Mouse (Mus musculus): Measurements from ENCODE around the gene Pth1r. TPM values are rescaled to one million over a fixed set of nuclear protein-coding genes. Genes with fewer than 3 reads are reported as not detected.
A peak's percentile ranks its signal among the peaks of the same experiment; 100 is the strongest.

Pth1r gene
- total and polyA plus RNA-seq, 2 experiments from 2014 or later = 7.8 to 11.4 TPM

DNA sequence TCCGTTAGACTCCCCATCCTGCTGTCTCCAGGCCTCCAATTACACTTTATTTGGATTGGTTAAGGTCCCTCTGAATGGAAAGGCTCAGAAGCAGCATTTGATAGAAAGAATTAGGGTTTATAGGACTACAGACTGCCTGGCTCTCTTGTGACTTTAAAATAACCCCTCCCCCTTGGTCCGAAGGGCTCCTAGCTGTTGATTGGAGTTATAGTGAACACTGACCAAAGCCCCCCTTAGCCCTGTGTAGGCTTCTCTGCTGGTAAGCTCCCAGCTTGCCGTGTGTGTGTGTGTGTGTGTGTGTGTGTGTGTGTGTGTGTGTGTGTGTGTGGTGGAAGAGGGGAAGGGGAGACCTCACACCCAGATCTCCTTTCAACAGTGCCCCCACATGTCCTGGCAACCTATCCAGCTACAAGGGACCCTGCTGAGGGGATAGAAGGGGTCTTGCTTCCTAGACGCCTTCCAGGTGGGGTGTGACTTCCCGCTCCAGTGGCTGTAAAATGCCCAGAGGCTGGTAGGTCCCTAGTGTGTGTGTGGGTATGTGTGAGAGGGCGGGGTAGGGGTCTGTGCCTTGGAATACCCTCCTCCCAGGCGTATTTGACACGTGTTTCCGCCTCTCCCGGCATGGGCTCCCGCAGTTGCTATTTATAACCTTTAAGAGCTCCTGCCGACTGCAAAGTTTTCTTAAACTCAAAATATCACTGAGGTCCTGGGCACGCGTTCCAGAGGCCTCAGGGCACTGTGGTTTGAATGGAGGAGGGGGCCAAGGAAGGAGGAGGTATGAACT, 3.7 kb upstream of the Pth1r start:
- WGBS = 45% methylated on average over 14 of the region's 14 CpGs
- no peak overlapping the region for H3K4me3 ChIP-seq (ENCODE audit: low read depth, low read length)
- ATAC-seq (no peak), DNase-seq (no peak)
- H3K36me3 ChIP-seq (ENCODE audit: insufficient read depth) = no peaks in the 10 kb centered on the region
- H3K9me3 ChIP-seq (ENCODE audit: low read length) = no peaks in the 10 kb centered on the region
- no peak overlapping the region for H3K9ac ChIP-seq
- no peaks in the 10 kb centered on the region for H3K27me3 ChIP-seq (ENCODE audit: insufficient read depth, low read length)
- no peaks in the 10 kb centered on the region for H3K4me1 ChIP-seq (ENCODE audit: insufficient read depth)
- no peak overlapping the region for H3K27ac ChIP-seq (ENCODE audit: low read depth, low read length)
- TF ChIP-seq CTCF (IDR thresholded peaks at IDR 0.05; ENCODE audit: low read depth) = no peak
- no peak overlapping the region for H3K4me2 ChIP-seq (ENCODE audit: low read depth)

DNA sequence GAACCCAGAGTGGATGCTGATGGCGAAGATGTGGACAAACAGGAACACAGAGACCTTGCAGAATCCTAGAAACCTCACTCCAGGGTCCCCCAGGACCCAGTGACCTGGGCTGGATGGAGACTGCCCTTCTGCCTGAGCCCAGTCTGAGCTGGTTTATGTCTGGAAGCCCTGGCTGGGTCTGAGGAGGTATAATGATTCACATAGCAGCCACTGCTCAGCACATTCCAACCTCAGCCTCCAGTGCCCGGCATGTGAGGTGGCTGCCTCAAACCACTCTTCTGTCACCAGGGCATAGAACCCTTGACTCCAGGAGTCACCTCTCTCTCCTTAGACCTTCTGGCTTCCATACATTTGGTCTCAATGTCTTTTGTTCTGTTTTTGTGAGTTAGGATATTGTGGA, 1.5 kb upstream of the Pth1r start:
- DNase-seq (no peak), ATAC-seq (no peak)
- Histone ChIP-seq H3K36me3 (ENCODE audit: insufficient read depth) (no peaks in the 10 kb centered on the region), H3K9me3 (ENCODE audit: low read length) (no peaks in the 10 kb centered on the region), H3K4me3 (ENCODE audit: low read depth, low read length) (no peak overlapping the region), H3K27ac (ENCODE audit: low read depth, low read length) (no peak overlapping the region), H3K4me1 (ENCODE audit: insufficient read depth) (no peaks in the 10 kb centered on the region), H3K9ac (no peak overlapping the region), H3K27me3 (ENCODE audit: insufficient read depth, low read length) (peaks cover 11% of the 10 kb centered on the region), H3K4me2 (ENCODE audit: low read depth) (no peak overlapping the region)
- no peak for TF ChIP-seq CTCF (IDR thresholded peaks at IDR 0.05; ENCODE audit: low read depth)
- 78% methylated on average over 2 of the region's 2 CpGs for WGBS

DNA sequence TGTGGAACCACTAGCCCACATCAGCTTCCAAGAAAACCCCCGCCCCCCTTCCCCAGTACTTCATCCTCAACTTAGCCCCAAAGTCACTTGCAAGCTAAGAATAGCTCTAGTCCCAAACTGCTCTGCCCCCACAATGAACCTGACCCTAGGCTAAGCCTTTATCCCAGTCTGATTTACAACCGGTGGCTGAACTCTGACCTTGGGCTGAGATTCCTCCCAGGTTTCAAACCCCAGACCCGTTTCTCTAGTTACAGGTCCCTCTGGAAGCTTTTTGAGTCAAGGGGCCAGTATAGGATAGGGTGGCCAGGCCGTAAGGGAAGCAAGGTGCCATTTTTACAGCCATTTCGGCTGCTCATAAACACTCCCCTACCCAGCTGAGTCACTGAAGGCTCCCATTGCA, 707 bp downstream of the Pth1r start:
- DNase-seq (no peak), ATAC-seq (no peak)
- H3K36me3 ChIP-seq (ENCODE audit: insufficient read depth) = no peaks in the 10 kb centered on the region
- no peak overlapping the region for H3K9ac ChIP-seq
- H3K27me3 ChIP-seq (ENCODE audit: insufficient read depth, low read length) = peaks cover 25% of the 10 kb centered on the region
- no peak overlapping the region for H3K4me2 ChIP-seq (ENCODE audit: low read depth)
- H3K4me1 ChIP-seq (ENCODE audit: insufficient read depth) = 0 out of 2 replicates have a peak, but pooled peaks cover 2% of the 10 kb centered on the region
- H3K4me3 ChIP-seq (ENCODE audit: low read depth, low read length) = no peak overlapping the region
- TF ChIP-seq CTCF (IDR thresholded peaks at IDR 0.05; ENCODE audit: low read depth) = no peak
- H3K9me3 ChIP-seq (ENCODE audit: low read length) = no peaks in the 10 kb centered on the region
- H3K27ac ChIP-seq (ENCODE audit: low read depth, low read length) = no peak overlapping the region
- WGBS = 47% methylated on average over 5 of the region's 5 CpGs

DNA sequence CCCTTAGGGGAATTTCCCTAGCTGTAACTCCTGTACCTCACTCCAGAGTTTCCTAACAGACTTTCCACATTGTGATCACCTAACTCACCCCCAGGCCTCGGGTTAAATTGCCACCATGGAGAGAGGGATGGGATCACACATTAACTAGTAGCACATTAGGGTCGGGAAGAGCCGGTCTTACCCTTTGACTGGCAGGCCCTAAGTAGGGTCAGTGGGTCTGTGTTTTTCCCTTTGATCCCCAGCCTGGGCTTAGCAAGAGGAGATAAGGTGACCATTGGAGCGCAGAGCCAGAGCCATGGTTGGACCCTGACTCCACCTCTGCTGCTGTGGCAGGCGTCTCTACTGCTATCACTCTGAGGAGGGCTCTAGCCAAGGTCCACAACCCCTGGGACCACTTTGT, 1.2 kb downstream of the Pth1r start:
- Histone ChIP-seq H3K27me3 (ENCODE audit: insufficient read depth, low read length) (peaks cover 30% of the 10 kb centered on the region), H3K27ac (ENCODE audit: low read depth, low read length) (no peak overlapping the region), H3K4me3 (ENCODE audit: low read depth, low read length) (no peak overlapping the region), H3K9me3 (ENCODE audit: low read length) (no peaks in the 10 kb centered on the region), H3K4me2 (ENCODE audit: low read depth) (no peak overlapping the region), H3K36me3 (ENCODE audit: insufficient read depth) (no peaks in the 10 kb centered on the region), H3K9ac (no peak overlapping the region), H3K4me1 (ENCODE audit: insufficient read depth) (0 out of 2 replicates have a peak, but pooled peaks cover 7% of the 10 kb centered on the region)
- WGBS = 21% methylated on average over 5 of the region's 5 CpGs
- DNase-seq (no peak), ATAC-seq (no peak)
- TF ChIP-seq CTCF (IDR thresholded peaks at IDR 0.05; ENCODE audit: low read depth) = no peak

DNA sequence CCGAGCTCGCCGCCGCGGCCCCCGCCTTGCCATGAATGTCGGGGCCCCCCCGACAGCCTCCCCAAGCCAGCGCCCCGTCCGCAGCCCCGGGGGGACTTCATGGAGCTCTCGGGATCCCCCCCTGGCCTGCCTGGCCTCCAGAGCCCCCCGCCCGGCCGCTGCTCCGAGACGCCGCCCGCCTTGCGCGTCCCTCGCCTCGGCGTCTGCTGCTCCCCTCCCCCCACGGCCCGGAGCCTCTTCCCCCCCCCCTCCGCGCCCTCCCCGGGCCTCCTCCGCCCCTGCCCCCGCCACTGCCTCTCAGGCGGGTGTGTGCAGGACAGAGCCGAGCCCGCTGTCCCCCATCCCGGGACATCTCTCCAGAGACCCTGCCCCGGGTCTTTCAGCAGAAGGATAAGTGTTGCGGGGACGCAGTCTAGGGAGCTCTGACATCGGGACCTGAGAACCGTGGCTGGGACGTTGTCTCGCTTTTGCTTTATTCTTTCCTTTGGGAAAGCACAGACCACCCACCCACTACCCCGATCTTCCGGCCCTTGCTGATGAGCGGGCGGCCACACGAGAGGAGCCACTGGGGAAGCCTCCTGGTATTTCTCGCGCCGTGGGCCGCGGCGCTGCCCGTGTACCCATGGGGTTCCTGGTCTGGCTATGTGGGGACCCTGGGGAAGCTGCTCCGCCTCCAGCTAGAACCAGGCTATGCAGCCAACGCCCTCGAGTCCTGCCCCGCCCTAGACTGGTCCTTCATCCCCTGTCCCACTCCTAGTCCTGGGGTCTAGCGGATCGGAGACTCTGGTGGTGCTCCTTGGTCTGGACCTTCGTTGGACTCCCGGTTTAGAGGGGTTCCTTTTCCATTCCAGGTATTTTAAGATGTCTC, 3.3 kb downstream of the Pth1r start:
- peak; percentile 13; the same call in 1 of the 2 replicates for ATAC-seq
- no peak for TF ChIP-seq CTCF (IDR thresholded peaks at IDR 0.05; ENCODE audit: low read depth)
- peak overlapping the region; percentile 58 for H3K4me3 ChIP-seq (ENCODE audit: low read depth, low read length)
- peaks cover 39% of the 10 kb centered on the region for H3K27me3 ChIP-seq (ENCODE audit: insufficient read depth, low read length)
- no peaks in the 10 kb centered on the region for H3K9me3 ChIP-seq (ENCODE audit: low read length)
- 4% methylated on average over 52 of the region's 63 CpGs for WGBS
- H3K4me2 ChIP-seq (ENCODE audit: low read depth) = peak overlapping the region; percentile 98
- H3K27ac ChIP-seq (ENCODE audit: low read depth, low read length) = no peak overlapping the region
- 0 out of 2 replicates have a peak, but pooled peaks cover 8% of the 10 kb centered on the region for H3K4me1 ChIP-seq (ENCODE audit: insufficient read depth)
- H3K36me3 ChIP-seq (ENCODE audit: insufficient read depth) = no peaks in the 10 kb centered on the region
- peak overlapping the region; percentile 56 for H3K9ac ChIP-seq
- no peak for DNase-seq

DNA sequence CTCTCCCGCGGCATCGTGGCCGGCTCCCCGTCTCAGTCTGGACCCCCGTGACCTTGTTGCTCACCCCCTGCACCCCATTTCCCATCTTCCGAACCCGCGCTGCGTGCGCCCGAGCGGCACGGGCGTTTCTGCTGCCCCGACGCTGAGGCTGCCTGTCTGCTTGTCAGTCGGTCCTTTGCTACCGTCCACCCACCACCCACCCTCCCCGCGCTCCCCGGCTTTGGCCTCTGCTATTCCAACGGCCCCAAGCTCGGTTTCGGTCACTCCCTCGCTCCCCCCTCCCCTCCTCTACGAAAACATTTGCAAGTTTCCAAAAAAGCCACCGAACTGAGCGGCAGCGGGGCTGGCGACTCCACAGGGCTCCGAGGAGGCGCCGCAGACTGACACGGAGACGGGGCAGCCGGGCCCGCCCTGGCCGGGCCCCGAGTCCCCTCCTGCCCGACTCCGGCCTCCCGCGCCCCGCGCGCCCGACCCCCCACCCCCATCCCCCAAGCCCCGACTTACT, 3.9 kb downstream of the Pth1r start:
- 0 out of 2 replicates have a peak, but pooled peaks cover 8% of the 10 kb centered on the region for H3K4me1 ChIP-seq (ENCODE audit: insufficient read depth)
- peak overlapping the region; percentile 98 for H3K4me2 ChIP-seq (ENCODE audit: low read depth)
- DNase-seq = no peak
- H3K4me3 ChIP-seq (ENCODE audit: low read depth, low read length) = peak overlapping the region; percentile 58
- no peak for TF ChIP-seq CTCF (IDR thresholded peaks at IDR 0.05; ENCODE audit: low read depth)
- no peaks in the 10 kb centered on the region for H3K36me3 ChIP-seq (ENCODE audit: insufficient read depth)
- H3K27ac ChIP-seq (ENCODE audit: low read depth, low read length) = 0 out of 2 replicates have a peak overlapping the region, but pooled peaks have one; percentile 21
- peaks cover 39% of the 10 kb centered on the region for H3K27me3 ChIP-seq (ENCODE audit: insufficient read depth, low read length)
- ATAC-seq = no peak
- no peaks in the 10 kb centered on the region for H3K9me3 ChIP-seq (ENCODE audit: low read length)
- under 1% methylated on average over 41 of the region's 49 CpGs for whole genome bisulfite sequencing
- H3K9ac ChIP-seq = peak overlapping the region; percentile 56

All from forebrain, postnatal 0 days (tissue).